Mouse (Mus musculus): ENCODE results near the gene Alk.

GRCm38 (mm10) chr17:72275391-72275904 is 329.0 kb downstream of the Alk start:
- TF ChIP-seq CTCF (IDR thresholded peaks at IDR 0.05; ENCODE audit: insufficient read depth, low read depth, low read length) = no peak
- no peak for TF ChIP-seq POLR2A (IDR thresholded peaks at IDR 0.05; ENCODE audit: insufficient read depth, low read depth, low read length)
